Mouse (Mus musculus) CD4-positive, CD25-positive, alpha-beta regulatory T cell, adult 4 months (primary cell): ENCODE results near the gene Spg21. TPM values are rescaled to one million over a fixed set of nuclear protein-coding genes. Genes with fewer than 3 reads are reported as not detected.
A peak's percentile ranks its signal among the peaks of the same experiment; 100 is the strongest.

Experiments used
- ATAC-seq: one replicate; pipeline ENCODE4 v1.8.0; 2017
- polyA plus RNA-seq, 2 experiments: library from polyadenylated mRNA; unstranded; fragments of 100-300 nt; shearing (Covaris generic); gene quantifications; one replicate each; pipeline ENCODE4 v1.2.1; 2017

Gene Spg21
- polyA plus RNA-seq, result 10 to 100 TPM; 76.6 to 78.9 TPM

DNA sequence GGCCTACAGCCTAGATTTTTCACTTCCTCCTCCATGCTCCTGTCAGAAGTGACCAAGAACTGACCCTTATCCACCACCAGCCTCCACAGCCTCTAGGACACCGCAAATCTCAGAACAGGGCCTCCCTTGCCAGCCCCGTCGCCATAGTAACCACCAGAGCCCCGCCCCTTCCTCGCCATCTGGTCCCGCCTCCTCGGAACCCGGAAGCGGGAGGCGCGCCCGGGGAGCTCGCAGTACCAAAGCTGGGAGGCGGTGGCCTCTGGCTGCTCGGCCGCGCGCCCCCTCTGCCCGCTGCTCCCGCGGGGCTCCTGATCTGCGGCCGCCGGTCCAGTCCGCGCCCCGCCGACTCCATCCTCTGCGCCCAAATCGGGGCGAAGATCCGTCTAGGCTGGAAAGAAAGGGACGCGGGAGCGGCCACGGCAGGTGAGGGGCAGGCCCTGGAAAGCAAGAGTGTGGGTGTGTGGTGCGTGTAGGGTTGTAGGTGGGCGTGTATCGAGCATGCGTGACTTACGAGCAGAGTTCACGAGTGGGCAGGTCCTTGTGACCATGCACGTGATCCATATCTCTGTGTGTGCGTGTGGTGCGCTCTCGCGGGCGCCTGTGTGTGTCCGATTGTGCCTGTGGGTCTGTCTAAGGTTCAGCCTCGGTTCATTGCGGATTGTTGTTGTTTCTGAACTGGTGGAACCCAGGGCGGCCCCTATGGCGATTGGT lies at the start of gene Spg21:
Gene Spg21, plus strand, starts transcription at position 216 of the 711 bp plus-strand sequence.
- peak; percentile 97 for ATAC-seq

DNA sequence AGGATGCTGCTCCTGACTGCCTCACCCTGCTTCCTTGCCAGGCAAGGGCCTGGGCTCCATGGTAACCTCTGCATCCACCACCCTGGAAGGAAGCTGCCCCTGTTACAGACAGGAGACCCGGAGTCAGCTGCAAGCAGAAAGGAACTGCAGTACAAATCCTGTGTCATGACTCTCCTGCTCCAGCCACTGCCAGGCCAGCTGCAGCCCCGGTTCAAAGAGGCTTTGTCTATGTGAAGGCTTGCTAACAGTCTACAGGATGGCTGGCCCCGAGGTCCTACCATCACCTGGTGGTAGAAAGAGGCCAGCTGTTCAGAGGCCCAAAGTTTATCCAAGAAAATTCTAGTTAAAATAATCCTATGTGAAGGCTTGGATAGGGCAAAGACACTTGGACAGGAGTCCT lies 49.4 kb upstream of the Spg21 start:
- no peak for ATAC-seq

DNA sequence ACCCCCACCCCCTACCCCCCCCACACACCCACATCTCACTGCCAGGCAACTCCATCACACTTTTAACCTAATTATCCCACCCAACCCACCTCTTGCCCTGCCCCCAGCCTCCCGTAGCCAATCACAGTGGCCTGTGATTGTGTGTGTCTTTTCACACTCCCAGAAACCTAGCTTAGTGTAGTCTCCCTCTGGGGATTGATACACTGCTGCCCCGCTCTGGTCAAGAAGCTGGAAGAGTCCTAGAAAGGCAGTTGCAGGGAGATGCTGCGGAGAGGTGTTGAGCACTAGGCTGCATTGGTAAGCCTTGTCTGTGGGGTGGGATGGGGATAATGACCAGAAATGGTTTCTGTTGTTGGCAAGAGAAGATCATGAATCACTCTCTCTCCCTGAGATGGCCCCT lies 43.0 kb upstream of the Spg21 start:
- no peak for ATAC-seq

DNA sequence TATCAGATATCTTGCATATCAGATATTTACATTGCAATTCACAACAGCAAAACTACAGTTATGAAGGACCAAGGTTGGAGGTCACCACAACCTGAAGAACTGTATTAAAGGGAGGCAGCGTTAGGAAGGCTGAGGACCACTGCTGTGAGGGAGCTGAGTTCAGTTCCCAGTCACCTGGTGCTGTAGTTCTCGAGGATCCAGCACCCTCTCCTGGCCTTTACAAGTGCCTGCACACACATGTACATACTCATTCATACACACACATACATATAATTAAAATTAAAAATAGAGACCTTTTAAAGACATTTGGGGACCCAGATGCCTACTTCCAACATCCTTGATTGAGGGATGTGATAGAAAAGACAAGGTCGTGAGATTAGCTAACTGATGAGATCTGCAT lies 41.1 kb upstream of the Spg21 start:
- ATAC-seq, result no peak

DNA sequence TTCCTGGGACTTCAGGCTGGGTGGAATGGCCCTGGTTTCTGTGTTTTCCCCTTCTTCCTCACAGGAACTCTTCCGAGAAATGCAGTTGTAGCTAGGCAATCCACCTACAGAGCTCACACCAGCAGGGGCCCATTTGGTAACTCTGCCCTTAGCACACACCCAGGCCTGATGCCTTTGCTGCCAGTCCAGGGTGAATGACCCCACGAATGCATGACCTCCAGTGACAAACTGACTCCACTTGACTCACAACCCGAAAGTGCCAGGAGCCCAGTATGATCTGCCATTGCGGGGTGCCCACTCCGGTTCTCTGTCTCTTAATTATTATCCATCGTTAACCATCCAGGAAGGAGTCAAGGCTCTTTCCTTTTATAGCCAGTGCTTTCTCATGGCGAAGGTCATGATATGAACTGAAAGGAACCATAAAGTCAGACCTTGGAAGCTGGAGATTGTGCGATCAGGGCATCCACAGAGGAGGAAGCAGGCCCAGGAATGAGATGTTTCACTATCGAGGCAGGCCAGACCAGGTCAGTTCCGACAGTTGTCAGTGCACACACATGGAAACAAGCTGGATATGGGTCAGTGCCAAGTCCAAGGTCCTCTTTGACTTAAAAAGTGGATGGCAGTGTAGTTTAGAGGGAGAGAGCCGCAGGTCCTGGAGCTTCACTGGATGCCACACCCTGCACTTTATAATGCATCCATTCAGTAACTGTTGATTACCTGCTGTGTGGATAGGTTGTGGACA lies 37.8 kb upstream of the Spg21 start, which contains the start of gene Slc51b:
Gene Slc51b, minus strand, starts transcription at position 196 of the 742 bp plus-strand sequence.
- no peak for ATAC-seq

DNA sequence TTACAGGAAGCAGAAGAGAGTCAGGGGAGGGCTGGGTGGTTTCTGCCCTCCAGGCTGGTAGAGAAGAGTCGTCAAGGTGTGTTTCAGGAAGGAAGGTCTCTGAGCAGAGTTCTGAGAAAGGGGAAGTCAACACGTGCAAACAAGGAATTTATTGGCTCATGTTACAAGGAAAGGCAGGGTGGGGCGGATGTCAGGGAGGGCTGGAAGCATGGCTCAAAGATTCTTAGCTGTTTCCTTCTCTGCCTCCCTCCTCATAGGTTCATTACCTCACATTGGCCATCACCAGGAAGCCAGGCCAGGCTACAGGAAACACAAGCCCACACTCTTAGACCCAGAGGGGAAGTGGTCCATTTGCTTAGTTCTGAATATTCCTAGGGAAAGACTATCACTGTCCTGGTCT lies 36.4 kb upstream of the Spg21 start:
- no peak for ATAC-seq

DNA sequence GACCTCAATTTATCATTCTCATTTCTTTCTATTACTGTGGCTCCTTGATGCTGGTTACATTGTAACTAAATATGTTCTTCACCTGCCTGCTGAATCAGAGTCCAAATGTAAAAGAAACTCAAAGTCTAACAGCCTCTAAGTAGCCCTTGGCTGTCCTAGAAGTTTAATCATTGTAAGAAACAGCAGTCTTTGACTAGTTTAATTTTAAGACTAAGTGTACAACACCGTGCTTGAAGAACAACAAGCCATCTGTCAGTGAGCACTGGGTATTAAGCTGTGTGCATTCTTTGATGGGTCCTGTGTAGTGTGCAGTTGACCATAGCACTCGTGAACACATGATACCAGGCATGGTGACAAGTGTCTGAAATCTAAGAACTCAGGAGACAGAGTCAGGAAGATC lies 33.2 kb upstream of the Spg21 start:
- ATAC-seq, result no peak

DNA sequence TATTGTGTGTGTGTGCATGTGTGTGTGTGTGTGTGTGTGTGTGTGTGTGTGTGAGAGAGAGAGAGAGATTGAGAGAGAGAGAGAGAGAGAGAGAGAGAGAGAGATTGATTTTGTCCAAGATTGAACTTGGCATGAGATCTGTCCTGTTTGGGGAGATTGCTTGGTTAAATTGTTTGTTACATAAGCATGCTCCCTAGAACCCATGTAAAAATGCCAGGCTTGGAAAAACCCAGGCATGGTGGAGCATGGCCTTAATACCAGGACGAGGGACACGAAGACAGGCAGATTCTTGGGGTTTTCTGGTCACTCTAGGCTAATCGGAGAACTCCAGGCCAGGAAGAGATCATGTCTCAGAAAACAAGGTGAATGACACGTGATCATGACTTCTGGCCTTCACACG lies 32.7 kb upstream of the Spg21 start:
- no peak for ATAC-seq

DNA sequence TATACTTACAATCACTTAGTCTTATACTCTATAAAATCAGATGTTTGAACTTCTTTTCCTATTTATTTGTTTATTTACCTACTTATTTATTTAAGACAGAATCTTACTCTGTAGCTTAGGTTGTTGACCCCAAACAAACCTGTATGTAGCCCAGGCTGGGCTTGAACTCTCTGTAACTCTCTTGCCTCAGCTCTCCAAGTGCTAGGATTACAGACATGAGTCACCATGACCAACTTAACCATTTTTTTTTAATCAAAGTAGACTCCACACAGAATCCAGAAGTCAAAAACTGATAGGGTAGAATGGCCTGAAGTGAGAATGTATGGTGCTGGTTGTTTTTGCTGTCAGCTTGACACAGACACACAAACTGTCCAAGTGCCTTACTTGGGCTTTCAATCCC lies 30.3 kb upstream of the Spg21 start:
- ATAC-seq, result no peak

DNA sequence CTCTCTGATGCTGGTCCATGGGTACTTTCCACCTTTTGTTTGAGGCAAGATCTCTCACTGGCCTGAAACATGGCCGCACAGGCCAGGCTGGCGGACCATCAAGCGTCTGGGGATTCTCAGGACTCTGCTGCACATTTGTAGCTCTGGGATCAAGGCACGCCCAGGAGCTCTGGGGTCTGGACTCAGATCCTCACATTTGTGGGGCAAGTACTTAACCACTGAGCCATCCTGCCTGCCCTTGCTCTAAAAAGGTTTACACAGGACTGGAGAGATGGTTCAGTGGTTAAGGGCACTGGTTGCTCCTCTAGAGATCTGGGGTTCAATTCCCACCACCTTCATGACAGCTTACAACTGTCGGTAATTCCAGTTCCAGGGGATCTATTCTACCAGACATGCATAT lies 29.8 kb upstream of the Spg21 start:
- ATAC-seq, result no peak

DNA sequence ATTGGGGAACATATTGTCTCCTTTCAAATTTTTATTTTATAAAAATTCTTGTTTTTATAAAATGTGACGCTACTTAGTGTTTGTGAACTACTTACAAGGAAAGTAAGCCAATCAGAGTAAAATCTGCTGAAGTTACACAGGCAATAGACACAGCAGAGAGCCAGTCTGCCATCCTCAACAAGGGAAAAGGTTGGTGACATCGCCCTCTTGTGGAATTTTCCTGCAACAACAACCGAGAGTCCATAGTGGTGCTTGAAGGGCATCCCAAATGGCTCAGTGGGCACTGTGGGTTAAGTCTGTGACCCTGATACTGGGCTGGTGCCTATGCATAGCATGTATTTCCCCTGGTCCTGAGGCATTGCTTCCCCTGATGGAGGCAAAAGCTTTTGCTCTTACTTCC lies 28.5 kb upstream of the Spg21 start:
- peak; percentile 19 for ATAC-seq

DNA sequence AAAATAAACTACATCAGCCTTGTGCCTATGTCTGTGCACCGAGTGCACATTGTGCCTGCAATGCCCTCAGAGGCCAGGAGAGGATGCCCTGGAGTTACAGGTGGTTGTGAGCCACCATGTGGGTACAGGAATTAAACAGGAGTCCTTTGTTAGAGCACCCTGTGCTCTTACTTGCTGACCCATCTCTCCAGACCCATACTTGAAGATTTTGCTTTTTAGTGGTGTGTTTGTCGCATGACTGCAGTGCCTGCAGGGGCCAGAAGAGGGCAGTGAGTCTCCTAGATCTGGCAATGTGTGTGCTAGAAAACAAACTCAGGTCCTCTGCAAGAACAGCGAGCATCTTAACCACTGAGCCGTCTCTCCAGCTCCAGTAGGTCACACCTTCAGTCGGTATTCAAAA lies 26.6 kb upstream of the Spg21 start:
- ATAC-seq, result no peak

DNA sequence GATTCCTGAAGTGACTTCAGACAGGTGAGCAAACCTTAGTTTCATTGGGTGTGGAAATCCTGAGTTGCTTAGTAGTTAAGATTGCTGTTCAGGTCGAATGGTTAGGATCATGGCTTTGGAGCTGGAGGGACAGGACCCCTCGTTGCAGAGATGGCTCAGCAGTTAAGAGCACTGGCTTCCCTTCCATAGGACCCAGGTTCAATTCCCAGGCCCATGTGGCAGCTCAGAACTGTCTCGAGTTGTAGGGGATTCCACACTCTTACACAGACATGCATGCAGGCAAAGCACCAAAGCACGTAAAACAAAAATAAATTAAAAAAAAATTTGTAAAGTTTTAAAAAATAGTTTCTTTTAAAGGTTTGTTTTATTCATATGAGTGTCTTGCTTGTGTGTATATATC lies 25.5 kb upstream of the Spg21 start:
- no peak for ATAC-seq

DNA sequence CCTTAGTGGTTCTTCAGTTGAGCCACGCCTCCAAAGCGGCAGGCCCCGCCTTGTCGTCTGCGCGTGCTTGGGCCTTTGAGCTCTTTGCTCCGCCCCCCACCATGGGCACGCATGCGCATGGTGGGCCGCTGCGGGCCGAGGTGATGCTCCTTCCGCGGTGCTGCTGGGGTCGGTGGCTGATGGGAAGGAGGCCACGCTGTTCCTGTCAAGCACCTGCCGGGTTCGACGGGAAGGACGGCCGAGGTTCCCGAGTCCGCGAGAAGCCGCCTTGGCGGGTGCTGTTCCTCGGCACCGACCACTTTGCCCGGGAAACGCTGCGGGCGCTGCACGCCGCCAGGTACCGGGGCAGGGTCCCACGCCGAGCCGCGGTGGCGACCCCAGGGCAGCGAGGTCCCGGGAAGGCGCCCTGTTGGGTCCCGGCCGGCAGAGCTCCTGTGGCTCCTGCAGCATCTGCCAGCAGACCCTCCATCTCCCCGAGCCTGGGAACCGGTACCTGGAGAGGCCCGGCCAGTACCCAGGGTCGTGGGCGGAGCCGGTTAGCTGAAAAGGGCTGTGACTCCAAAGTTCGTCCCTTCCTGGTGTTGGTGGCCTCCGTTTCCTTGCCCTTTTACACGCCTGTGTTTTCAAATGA lies 25.0 kb upstream of the Spg21 start, which contains the start of gene Mtfmt:
Gene Mtfmt, plus strand, starts transcription at position 112 of the 631 bp plus-strand sequence.
- ATAC-seq, result peak; percentile 96

DNA sequence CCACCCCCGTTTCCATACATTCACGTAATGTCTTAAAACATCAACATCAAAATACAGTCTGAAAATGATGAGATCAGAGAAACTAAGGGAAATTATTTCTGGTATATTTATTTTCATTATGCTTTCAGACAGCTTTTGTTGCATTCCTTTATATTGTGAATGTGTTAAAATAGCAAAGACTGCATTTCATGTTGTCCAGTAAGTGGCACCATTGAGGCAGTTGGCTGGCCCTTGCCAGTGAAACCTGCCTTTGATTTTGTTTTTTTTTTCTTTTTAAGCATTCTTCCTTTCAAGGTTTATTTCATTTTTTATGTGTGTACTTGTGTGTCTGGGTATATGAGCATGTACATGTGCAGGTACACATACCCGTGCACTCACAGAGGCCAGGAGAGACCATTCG lies 16.1 kb upstream of the Spg21 start:
- ATAC-seq, result no peak

DNA sequence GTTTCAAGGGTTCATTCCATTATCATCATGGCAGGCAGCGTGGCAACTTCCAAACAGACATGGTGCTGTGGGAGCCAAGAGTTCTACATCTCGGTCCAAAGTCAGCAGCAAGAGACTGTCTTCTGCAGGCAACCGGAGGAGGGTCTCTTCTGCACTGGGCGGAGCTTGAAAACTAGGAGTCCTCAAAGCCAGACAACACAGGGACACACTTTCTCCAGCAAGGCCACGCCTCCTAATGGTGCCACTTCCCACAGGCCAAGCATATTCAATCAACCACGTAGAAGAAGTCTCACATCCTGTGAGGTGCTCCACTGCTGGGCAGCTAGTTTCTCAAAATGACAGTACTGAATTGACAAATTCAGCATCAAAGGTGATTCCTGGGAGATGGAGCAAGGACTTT lies 12.8 kb upstream of the Spg21 start:
- no peak for ATAC-seq

DNA sequence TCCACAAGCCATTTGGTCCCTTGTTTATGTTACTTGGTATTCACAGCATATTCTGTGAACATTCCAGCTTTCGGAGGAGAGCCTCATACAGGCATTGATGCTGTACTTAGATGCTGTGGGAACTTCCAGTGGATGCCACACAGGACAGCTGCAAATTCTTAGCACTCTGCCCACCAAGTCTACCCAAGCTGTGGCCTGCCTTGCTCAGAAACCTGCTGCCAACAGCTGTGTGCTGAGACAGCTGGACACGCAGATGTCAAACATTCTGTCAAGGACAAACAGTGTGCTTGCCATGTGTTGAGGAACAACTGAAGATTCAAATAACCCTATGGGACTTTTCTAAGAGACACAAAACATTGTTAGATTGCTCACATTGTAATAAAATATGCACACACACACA lies 1.8 kb upstream of the Spg21 start:
- no peak for ATAC-seq

DNA sequence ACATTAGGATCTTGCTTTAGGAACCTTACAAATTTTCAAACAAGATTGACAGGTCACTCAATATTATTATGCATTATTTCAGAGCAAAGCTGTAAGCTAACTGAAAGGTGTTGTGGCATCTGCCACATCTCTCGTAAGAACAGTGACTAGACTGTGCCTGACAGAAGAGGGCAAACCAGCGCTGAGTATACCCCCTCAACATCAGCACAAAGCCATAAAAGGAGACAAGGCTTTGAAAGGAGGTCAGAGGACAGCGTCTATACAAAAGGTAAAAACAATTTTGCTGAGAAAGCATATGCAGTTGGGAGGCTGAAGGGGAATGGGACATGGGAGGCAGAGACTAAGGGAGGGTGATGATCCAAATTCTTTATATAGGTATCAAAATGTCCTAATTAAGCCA lies 549 bp upstream of the Spg21 start:
- ATAC-seq, result no peak

DNA sequence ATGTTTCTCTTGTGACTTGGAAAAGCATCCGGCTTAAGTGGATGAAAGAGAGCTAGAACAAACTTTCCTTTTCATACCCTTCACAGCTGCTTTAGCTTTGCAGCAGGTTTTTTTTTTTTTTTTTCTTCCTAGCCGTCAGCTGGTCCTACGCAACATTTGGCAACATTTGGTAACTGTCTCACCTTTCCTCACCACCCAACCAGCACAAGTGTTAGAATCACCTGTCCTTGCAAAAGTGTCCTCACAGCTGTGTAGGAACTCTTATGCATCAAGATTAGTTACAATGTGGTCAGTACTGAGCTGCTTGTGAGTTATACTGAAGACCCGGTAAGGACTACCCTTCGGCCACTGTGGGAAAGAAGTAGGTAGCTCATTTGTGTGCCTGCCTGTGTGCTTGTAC lies 1.8 kb downstream of the Spg21 start:
- no peak for ATAC-seq

DNA sequence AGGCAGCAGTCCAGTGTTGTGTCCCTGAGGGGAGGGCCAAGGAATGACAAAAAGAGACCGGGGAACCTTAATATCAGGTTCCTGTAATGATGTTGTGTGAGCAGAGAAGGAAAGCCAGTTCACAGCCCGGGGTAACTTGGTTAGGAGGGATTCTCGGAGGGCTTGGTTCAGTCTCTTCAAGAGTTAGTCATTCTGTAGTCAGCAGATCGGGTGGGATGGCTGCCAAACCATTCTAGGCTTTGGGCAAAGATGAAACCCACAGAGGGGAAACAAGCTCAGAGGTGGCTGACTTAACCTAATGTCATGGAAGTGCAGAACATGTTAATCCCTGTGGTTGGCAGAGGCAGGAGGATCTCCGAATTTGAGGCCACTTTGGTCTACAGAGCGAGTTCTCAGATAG lies 3.4 kb downstream of the Spg21 start:
- ATAC-seq, result no peak

DNA sequence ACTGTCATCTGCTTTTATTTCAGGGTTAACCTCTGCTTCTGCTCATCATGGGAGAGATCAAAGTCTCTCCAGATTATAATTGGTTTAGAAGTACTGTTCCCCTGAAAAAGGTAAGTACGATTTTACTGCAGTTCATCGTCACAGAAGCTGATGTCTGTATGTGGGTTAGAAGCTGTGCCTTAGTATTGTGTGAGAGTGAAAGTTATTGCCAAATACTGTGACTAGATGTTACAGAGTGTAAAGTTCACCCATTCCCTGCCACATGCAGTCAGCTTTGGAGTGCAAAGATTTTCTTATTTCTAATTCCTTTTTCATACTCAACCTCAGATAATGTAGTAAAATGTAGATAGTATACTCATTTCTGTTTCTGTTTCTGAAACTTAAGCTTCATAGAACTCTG lies 4.5 kb downstream of the Spg21 start:
- ATAC-seq, result no peak

DNA sequence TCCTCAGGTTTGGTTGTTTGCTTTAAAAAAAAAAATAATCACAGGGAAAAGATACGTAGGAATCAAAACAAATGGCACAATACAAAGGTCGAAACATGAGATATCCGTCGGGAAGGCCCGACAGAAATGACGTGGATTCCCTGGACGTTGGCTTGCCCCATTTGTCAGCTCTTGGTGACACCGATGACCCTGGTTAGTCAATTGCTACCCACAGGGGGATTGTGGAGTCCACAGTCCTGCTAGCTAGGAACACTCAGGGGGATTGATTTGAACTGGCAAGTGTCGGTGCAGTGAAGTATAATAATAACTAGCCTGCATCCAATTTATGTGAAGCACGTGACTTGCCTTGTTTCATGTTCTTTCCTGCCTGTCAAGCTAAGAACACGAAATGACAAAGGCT lies 6.9 kb downstream of the Spg21 start:
- ATAC-seq, result no peak

DNA sequence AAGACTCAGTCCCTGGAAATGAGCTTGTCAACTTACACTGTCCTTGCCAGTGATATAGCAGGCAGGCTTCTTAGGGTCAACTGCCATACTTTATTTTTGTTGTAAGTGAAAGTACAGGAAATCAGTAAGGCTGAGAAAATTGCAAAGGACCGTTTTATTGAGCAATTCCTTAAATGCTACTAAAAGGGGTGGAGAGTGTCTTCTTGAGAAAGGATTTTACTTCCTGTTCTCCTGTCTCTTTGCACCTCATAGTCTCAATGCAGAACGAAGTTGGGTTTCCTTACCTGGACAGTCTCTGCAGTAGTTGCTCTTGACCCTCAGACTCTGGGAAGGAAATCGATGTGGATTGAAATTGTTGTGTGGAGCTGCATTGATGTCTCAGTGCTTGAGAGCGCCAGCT lies 12.0 kb downstream of the Spg21 start:
- no peak for ATAC-seq

DNA sequence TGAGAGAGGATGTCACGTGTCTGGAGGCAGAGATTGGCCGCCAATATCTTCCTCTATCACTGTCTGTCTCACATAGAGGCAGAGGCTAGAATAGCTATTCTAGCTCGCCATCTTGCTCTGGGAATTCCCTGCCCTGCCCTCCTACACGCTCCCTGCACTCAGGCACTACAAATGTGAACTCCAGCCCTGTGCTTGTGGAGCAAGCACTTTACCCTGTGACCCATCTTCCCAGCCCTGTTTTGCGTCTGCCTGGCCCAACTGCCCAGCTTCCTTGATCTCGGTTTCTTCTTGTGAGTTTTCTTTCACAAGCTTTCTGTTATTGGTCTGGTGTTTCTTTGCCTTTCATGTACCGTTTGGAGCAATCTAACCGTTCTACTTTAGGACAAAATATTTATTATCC lies 18.4 kb downstream of the Spg21 start:
- ATAC-seq, result no peak
